Mouse (Mus musculus): ENCODE data around the gene Dyrk1a. TPM values are rescaled to one million over a fixed set of nuclear protein-coding genes. Genes with fewer than 3 reads are reported as not detected.

The Dyrk1a gene
- polyA plus RNA-seq, 1 experiment: 32.4 TPM

DNA sequence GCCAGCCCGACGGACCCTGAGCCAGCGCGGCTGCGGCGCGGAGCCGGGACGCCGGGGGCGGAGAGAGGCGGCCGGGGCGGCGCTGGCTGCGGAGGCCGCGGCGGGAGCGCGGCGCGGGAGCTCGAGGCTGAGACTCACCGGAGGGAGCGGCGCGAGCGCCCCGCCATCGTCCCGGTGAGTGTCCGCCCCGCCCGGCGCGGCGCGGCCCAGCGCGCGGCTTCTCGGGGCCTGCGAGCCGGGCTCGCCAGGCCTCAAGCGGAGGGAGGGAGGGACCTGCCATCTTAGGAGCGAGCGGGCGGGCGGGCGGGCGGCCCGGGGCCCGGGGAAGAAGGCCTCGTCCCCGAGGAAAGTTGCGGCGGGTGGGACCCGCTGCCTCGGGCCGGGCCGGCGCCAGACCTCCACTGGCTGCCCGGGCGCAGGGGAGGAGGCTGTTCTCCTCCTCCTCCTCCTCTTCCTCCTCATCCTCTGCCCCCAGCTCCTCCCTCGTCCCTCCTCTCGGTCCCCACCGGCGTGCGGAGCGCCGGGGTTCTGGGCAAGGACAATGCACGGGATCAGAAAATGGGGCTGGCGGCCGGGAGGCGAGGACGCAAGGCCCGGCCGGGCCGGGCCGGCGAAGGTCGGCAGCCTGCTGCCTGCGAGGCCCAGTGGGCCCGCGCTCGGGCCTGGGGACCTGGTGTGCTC, 691 bp downstream of the Dyrk1a start:
- peak; percentile 81 for DNase-seq
- peak overlapping the region; percentile 94 for H3K4me3 ChIP-seq (replicated peaks; ENCODE audit: extremely low read depth, low read depth, low read length)
- TF ChIP-seq CTCF (IDR thresholded peaks at IDR 0.05; ENCODE audit: insufficient read depth, low read length): no peak
- peak; percentile 64; the same call in 1 of the 2 replicates for TF ChIP-seq POLR2A (IDR thresholded peaks at IDR 0.05; ENCODE audit: borderline replicate concordance, extremely low read depth, low read depth, low read length)
- peaks cover 12% of the 10 kb centered on the region for H3K4me1 ChIP-seq (ENCODE audit: control insufficient read depth, insufficient read depth, low read length)
- 4% methylated on average over 56 of the region's 88 CpGs for WGBS

DNA sequence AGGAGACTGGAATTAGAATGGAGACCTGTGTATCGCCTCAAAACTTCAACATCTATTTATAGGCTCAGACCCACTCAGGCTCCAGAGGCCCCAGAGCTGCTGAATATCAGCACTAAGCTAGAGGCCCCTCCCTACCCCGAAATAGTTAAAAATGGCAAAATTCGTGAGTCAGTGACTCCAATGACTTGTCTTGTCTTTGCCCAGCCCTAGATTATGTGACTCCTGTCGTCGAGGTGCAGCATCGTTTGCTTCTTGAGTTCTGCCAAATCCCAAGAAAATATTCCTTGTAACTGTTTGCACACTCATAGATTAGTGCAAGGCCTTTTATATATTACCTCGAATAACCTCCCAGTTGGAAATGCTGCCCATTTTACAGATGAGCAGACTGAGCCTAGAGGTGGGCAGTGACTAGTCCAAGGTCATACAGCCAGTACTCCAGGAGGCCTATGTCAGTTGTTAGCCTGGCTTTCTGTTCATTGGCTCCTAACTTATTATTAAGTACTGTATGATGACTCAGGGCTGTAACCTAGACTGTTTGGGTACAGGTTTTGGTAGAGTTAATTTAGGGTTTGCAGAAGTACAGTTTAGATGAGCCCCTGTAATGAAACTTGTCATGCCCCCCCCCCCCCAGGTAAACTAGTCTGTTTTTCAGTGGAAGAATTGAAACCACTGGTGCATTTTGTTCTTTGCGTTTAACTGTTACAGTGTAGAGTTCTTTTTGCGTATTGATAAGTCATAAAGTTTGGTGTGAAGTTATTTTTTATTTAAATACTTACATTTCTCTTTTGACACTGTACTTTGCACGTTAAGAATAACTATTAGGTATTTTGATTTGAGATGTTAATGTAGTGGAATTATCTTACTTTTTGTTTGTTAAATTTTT, 1.5 kb downstream of the Dyrk1a start:
- WGBS: 14% methylated on average over 10 of the region's 10 CpGs
- DNase-seq: no peak
- H3K4me1 ChIP-seq (ENCODE audit: control insufficient read depth, insufficient read depth, low read length): peaks cover 16% of the 10 kb centered on the region

DNA sequence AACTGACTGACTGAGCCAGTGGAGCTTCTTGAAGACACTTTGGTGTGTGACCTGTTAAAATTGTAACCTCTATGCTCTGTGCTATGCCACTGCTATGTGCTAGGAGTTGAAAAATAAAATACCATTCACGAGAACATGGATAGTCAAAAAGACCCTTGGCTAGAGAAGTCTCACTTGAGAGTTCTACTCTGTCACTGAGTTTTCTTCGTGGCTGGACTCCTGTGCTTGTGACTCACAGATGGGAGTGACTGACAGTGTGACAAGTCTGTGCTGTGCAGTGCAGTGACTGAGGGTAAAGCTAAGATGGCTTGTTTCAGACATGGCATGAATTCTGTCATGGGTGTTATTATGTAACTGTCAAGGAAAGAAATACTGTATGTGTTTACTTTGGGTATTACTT, 2.6 kb downstream of the Dyrk1a start:
- WGBS: 15% methylated on average over 2 of the region's 2 CpGs
- Histone ChIP-seq H3K4me3 (replicated peaks; ENCODE audit: extremely low read depth, low read depth, low read length) (no peak overlapping the region), H3K4me1 (ENCODE audit: control insufficient read depth, insufficient read depth, low read length) (peaks cover 22% of the 10 kb centered on the region)
- no peak for DNase-seq
- TF ChIP-seq POLR2A (IDR thresholded peaks at IDR 0.05; ENCODE audit: borderline replicate concordance, extremely low read depth, low read depth, low read length): no peak
- TF ChIP-seq CTCF (IDR thresholded peaks at IDR 0.05; ENCODE audit: insufficient read depth, low read length): no peak

More for the DNA sequence above, 1.5 kb downstream of the Dyrk1a start:
- H3K4me3 ChIP-seq (replicated peaks; ENCODE audit: extremely low read depth, low read depth, low read length): peak overlapping the region; percentile 94
- TF ChIP-seq CTCF (IDR thresholded peaks at IDR 0.05; ENCODE audit: insufficient read depth, low read length) (no peak), POLR2A (IDR thresholded peaks at IDR 0.05; ENCODE audit: borderline replicate concordance, extremely low read depth, low read depth, low read length) (no peak)

DNA sequence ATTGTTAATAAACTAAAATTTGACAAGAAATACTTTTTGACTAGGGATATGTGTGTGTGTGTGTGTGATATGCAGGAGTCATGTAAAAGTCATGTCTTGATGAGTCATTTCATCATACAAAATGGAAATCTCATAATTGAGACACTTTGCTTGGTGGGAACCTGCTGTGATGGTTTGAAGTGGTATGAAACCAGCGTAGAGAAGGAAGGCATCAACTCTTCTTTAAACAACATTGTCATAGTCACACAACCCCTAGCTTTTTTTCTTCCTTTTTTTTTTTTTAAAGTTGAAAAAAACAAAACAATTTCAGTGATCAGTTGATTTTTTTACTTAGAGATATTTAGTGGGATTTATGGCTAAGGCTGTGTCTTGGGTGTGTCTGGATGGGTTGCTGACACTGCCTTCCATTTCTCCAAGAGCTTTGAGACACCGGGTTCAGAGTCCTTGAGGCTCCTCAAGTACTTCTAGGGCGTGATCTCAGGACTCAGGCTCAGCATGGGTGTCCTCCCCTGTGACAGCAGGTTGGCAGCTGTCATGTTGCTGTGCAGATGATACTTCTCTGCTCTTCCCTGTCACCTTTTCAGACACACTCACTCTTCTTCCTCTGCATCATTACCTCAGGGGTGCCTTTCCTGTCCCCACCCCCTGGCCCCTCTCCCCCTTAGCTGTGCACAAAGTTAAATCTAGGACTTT, 4.4 kb downstream of the Dyrk1a start:
- TF ChIP-seq CTCF (IDR thresholded peaks at IDR 0.05; ENCODE audit: insufficient read depth, low read length) (no peak), POLR2A (IDR thresholded peaks at IDR 0.05; ENCODE audit: borderline replicate concordance, extremely low read depth, low read depth, low read length) (no peak)
- no peak for DNase-seq
- no peak overlapping the region for H3K4me3 ChIP-seq (replicated peaks; ENCODE audit: extremely low read depth, low read depth, low read length)
- peaks cover 32% of the 10 kb centered on the region for H3K4me1 ChIP-seq (ENCODE audit: control insufficient read depth, insufficient read depth, low read length)
- 57% methylated on average over 3 of the region's 3 CpGs for WGBS

DNA sequence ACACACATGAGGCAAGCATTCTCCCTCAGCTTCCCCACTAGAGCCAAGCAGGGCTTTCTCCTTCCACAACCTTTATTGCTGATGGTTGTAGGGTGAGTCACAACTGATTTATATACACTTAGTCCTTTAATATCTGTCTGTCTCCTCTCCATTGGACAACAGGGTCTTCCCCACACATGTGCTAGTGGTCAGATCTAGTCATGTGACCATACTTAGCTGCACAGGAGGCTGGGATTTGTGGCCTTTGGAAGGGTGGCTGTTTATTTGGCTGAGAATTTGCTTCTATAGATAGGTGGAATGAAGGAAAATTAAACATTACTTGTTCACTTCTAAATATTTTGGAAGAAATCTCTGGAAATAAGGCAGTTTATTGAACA, 4.9 kb downstream of the Dyrk1a start:
- TF ChIP-seq CTCF (IDR thresholded peaks at IDR 0.05; ENCODE audit: insufficient read depth, low read length): no peak
- no peak for TF ChIP-seq POLR2A (IDR thresholded peaks at IDR 0.05; ENCODE audit: borderline replicate concordance, extremely low read depth, low read depth, low read length)
- H3K4me1 ChIP-seq (ENCODE audit: control insufficient read depth, insufficient read depth, low read length): peaks cover 34% of the 10 kb centered on the region

DNA sequence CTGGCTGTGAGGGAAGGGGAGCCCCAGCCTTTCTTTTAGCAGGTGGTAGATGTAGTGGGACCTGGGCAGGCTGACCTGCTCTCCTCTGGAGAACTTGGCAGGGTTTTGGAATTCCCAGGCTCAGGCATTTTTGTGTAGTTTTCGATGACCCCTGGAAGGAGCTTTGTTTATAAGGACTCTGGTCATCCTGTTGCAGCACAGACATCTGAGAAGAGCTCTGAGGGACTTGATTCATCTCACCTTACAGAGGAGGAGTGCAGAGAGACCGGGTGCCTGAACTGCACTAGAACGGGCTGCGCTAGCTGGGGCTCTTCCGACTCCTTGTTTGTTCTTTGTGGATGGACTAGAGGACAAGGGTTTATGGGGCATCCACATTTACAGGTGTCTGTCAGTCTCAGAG, 5.9 kb downstream of the Dyrk1a start:
- Histone ChIP-seq H3K4me3 (replicated peaks; ENCODE audit: extremely low read depth, low read depth, low read length) (no peak overlapping the region), H3K4me1 (ENCODE audit: control insufficient read depth, insufficient read depth, low read length) (peaks cover 43% of the 10 kb centered on the region)
- WGBS: 40% methylated on average over 5 of the region's 5 CpGs
- no peak for DNase-seq
- TF ChIP-seq POLR2A (IDR thresholded peaks at IDR 0.05; ENCODE audit: borderline replicate concordance, extremely low read depth, low read depth, low read length): no peak
- no peak for TF ChIP-seq CTCF (IDR thresholded peaks at IDR 0.05; ENCODE audit: insufficient read depth, low read length)

More for the DNA sequence above, 4.9 kb downstream of the Dyrk1a start:
- DNase-seq: no peak
- H3K4me3 ChIP-seq (replicated peaks; ENCODE audit: extremely low read depth, low read depth, low read length): no peak overlapping the region

DNA sequence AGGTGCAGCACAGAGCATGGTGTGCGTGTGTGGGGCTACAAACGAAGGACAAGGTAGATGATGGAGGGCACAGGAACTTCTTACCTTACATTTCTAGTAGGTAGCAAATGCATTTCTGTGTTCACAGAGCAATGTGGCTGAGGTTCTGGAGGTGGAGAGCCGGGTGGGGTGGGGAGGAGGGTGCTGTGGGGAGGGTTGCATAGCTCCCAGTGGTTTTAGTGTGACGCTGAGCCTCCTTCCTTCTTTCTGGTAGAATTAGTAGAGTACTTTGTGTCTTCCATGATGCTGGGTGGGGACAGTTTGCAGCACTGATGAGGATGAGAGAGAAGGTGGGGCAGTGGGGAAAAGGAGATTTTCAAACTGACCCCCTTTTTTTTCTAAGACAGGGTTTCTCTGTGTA, 9.5 kb downstream of the Dyrk1a start:
- TF ChIP-seq POLR2A (IDR thresholded peaks at IDR 0.05; ENCODE audit: borderline replicate concordance, extremely low read depth, low read depth, low read length) (no peak), CTCF (IDR thresholded peaks at IDR 0.05; ENCODE audit: insufficient read depth, low read length) (no peak)
- peaks cover 41% of the 10 kb centered on the region for H3K4me1 ChIP-seq (ENCODE audit: control insufficient read depth, insufficient read depth, low read length)
- 73% methylated on average over 4 of the region's 4 CpGs for WGBS
- no peak overlapping the region for H3K4me3 ChIP-seq (replicated peaks; ENCODE audit: extremely low read depth, low read depth, low read length)
- DNase-seq: no peak

DNA sequence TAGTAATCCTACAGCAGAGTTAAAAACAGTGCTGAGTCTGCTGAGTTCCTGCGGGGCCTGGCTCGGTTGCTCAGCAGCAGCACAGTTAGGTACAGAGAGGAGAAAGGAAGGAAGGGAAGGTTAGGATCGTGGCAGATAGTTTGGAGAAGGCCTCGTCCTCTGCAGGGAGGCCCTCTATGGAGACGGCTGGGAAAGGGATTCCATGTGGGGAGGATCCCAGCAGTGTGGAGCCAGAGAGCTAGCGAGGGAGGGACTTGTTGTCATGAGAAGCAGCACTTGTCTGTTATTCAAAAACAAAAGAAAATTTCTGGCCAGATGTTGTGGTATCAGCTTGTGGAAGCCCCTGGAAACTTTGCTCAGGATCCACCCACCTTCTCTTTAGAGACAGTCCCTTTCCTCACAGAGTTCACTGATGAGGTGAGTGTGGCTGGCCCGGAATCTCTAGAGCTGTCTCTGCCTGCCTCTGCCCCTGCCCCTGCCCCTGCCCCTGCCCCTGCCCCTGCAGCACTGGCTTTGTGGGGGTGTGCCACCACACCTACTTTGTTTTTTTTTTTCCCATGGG, 11.1 kb downstream of the Dyrk1a start:
- no peak for DNase-seq
- WGBS: 19% methylated on average over 7 of the region's 7 CpGs
- TF ChIP-seq CTCF (IDR thresholded peaks at IDR 0.05; ENCODE audit: insufficient read depth, low read length) (no peak), POLR2A (IDR thresholded peaks at IDR 0.05; ENCODE audit: borderline replicate concordance, extremely low read depth, low read depth, low read length) (no peak)
- Histone ChIP-seq H3K4me3 (replicated peaks; ENCODE audit: extremely low read depth, low read depth, low read length) (no peak overlapping the region), H3K4me1 (ENCODE audit: control insufficient read depth, insufficient read depth, low read length) (peaks cover 44% of the 10 kb centered on the region)

DNA sequence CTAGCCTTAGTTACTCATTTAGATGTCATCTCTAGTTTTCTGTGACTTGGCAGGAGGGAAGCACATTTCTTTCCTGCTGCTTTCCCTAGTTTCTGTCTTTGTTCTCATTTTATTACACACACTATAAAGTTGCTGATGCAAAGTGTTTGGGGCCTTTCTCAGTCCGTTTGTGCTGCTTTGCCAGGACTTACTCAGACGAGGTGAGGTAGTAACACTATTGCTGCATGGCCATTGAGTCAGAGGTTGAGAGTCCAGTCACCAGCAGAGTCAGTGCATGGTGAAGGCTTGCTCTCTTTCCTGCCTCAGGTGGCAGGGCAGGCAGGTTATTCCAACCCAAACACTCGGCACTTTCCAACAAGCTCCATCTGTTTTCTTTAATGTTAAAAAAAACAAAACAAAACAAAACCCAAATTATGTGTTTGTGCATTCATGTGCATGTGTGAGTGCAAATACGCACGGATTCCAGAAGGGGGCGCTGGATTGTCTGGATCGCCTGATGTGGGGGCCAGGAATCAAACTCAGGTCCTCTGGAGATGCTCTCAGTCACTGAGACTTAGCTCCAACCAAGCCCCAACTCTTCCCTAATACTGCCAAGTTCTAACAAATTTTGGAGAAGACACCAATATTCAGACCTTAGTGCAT, 16.7 kb downstream of the Dyrk1a start:
- WGBS: 61% methylated on average over 7 of the region's 7 CpGs
- peaks cover 45% of the 10 kb centered on the region for H3K4me1 ChIP-seq (ENCODE audit: control insufficient read depth, insufficient read depth, low read length)
- 0 out of 2 replicates have a peak, but pooled peaks have one; percentile 1 for TF ChIP-seq CTCF (IDR thresholded peaks at IDR 0.05; ENCODE audit: insufficient read depth, low read length)
- TF ChIP-seq POLR2A (IDR thresholded peaks at IDR 0.05; ENCODE audit: borderline replicate concordance, extremely low read depth, low read depth, low read length): no peak
- DNase-seq: no peak
- H3K4me3 ChIP-seq (replicated peaks; ENCODE audit: extremely low read depth, low read depth, low read length): no peak overlapping the region

Data from lung, adult 2 months (tissue).